Mouse (Mus musculus) T-cell, adult 66 days (primary cell): ENCODE measurements around the gene Tph2. TPM values are rescaled to one million over a fixed set of nuclear protein-coding genes. Genes with fewer than 3 reads are reported as not detected.

ENCODE experiments used
- total RNA-seq, 2 experiments: library from RNA; stranded (reverse); gene quantifications; 3 replicates in 1 of 2; 4 replicates in 1 of 2; pipeline ENCODE4 v1.2.4; 2023

Tph2 gene
- not detected for total RNA-seq

DNA sequence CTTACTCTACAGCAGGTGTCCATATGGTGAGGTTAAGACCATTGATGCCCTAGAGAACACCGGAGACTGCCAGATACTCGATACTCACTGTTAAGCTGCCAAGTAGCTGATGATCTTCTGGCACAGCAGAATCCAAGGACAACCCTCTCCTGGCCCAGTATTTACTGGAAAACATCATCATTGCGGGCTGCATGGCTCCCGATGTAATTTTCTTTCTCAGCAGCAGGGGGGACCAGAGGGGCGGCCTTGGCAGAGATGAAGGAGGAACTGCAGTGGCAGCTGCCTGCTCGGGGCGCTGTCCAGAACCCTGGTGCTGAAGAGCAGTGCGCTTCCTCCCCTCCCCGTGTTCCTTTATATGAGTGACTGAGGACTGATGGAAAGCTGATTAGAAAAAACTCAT lies at the start of gene Tph2:
Gene Tph2, minus strand, starts transcription at position 326 of the 400 bp plus-strand sequence.

Other genes starting within 250 kb of the Tph2 start
- gene Tbc1d15, start 66.4 kb upstream of the Tph2 start, total RNA-seq: 100 to 1,000 TPM in 1 of 2 experiments, 10 to 100 TPM in 1; 87.5 to 121 TPM
- gene Rab21, start 130.6 kb upstream of the Tph2 start, total RNA-seq: 10 to 100 TPM; 61.5 to 64.3 TPM
- 10 to 100 TPM; 33.1 to 35.5 TPM for gene Tmem19, start 177.5 kb upstream of the Tph2 start, total RNA-seq
- gene Thap2, start 199.4 kb upstream of the Tph2 start, total RNA-seq: 10 to 100 TPM in 1 of 2 experiments, 1 to 10 TPM in 1; 8.7 to 12.6 TPM
- gene Zfc3h1, start 199.9 kb upstream of the Tph2 start, total RNA-seq: 10 to 100 TPM; 81.7 to 88.9 TPM